Mouse (Mus musculus) bone marrow, adult 2 months (tissue): Measurements from ENCODE around the gene Zfp580. TPM values are rescaled to one million over a fixed set of nuclear protein-coding genes. Genes with fewer than 3 reads are reported as not detected.
"Not testable (repeated sequence)": the region's sequence is repeated elsewhere in the genome, so short reads cannot be mapped to it uniquely, and the experiment has no call there.

Experiments used
- H3K27ac ChIP-seq: fragments of 200-500 bp; 2 replicates; pipeline ENCODE4 v1.5.1; 2012; ENCODE audit warnings: low read depth, mild to moderate bottlenecking, control low read depth, inconsistent platforms, low read length; ENCODE audit not compliant: control insufficient read depth, poor library complexity, insufficient read depth
- H3K4me1 ChIP-seq: fragments of 200-500 bp; 2 replicates; pipeline ENCODE4 v1.6.1; 2011; ENCODE audit warnings: low read length; ENCODE audit not compliant: control insufficient read depth, insufficient read depth
- H3K4me3 ChIP-seq: fragments of 200-500 bp; replicated peaks from 2 replicates; pipeline ENCODE3; 2011; ENCODE audit warnings: mild to moderate bottlenecking, low read depth, low read length, control low read depth; ENCODE audit not compliant: control insufficient read depth
- CTCF ChIP-seq: fragments of 200-500 bp; IDR thresholded peaks from 2 replicates; pipeline ENCODE4 v1.5.1; 2011; ENCODE audit warnings: low read length, control low read depth; ENCODE audit not compliant: control insufficient read depth, insufficient read depth
- POLR2A ChIP-seq: fragments of 200-500 bp; IDR thresholded peaks from 2 replicates; pipeline ENCODE4 v1.6.1; 2011; ENCODE audit warnings: low read depth, mild to moderate bottlenecking, control low read depth, low read length, borderline replicate concordance; ENCODE audit not compliant: control insufficient read depth
- WGBS: fragments of 180-500 bp; shearing (Covaris S2); methylation state at CpG from one replicate; pipeline ENCODE4 v1.1.7; 2018; 5-methylcytosine and 5-hydroxymethylcytosine counted together
- polyA plus RNA-seq: library from polyadenylated mRNA; stranded (reverse); fragments of >200 nt; gene quantifications from 2 replicates; pipeline ENCODE4 v1.2.4, GENCODE M21; 2011; ENCODE audit warnings: low replicate concordance; ENCODE audit not compliant: missing spikeins, insufficient read depth, insufficient read length

Zfp580 gene
- polyA plus RNA-seq, 1 experiment = 4.6 TPM

- Histone ChIP-seq H3K4me3 (no peak overlapping the region), H3K27ac (no peak overlapping the region), H3K4me1 (no peaks in the 10 kb centered on the region; the same call in 1 of the 2 replicates)
- WGBS = 88% methylated on average over 6 of the region's 6 CpGs
- no peak for TF ChIP-seq POLR2A
- no peak for TF ChIP-seq CTCF
These were observed 13.5 kb downstream of the Zfp580 start for GRCm38 (mm10) chr7:5064886-5065285.

- no peak for TF ChIP-seq CTCF
- TF ChIP-seq POLR2A = no peak
- Histone ChIP-seq H3K4me1 (no peaks in the 10 kb centered on the region), H3K27ac (no peak overlapping the region), H3K4me3 (no peak overlapping the region)
- WGBS = 42% methylated on average over 1 of the region's 1 CpGs
These were observed 22.2 kb downstream of the Zfp580 start for GRCm38 (mm10) chr7:5073586-5073985.

- Histone ChIP-seq H3K4me3 (no peak overlapping the region), H3K27ac (no peak overlapping the region), H3K4me1 (no peaks in the 10 kb centered on the region)
- WGBS = 92% methylated on average over 5 of the region's 5 CpGs
- no peak for TF ChIP-seq POLR2A
- TF ChIP-seq CTCF = no peak
These were observed 23.6 kb downstream of the Zfp580 start for GRCm38 (mm10) chr7:5074984-5075383.

GRCm38 (mm10) chr7:5076931-5077330 is 25.6 kb downstream of the Zfp580 start:
- H3K27ac ChIP-seq = no peak overlapping the region
- H3K4me3 ChIP-seq = no peak overlapping the region
- WGBS = 58% methylated on average over 2 of the region's 2 CpGs
- no peak for TF ChIP-seq CTCF
- TF ChIP-seq POLR2A = no peak
- no peaks in the 10 kb centered on the region; the same call in 1 of the 2 replicates for H3K4me1 ChIP-seq

GRCm38 (mm10) chr7:5079365-5080009 is 28.1 kb downstream of the Zfp580 start:
- peak overlapping the region; percentile 98 for H3K27ac ChIP-seq
- H3K4me1 ChIP-seq = not testable (repeated sequence)
- WGBS = 43% methylated on average over 10 of the region's 13 CpGs
- peak overlapping the region; percentile 98 for H3K4me3 ChIP-seq

- peak within 1 kb of the TSS; percentile 98 for H3K4me3 ChIP-seq
- peak within 1 kb of the TSS; percentile 98 for H3K27ac ChIP-seq
- under 1% methylated on average over 81 of the region's 81 CpGs for WGBS
- TF ChIP-seq CTCF (no peak), POLR2A (peak; percentile 61; the same call in 1 of the 2 replicates)
- H3K4me1 ChIP-seq = peaks cover 2% of the 10 kb centered on the region; the same call in 1 of the 2 replicates
These were observed 28.8 kb downstream of the Zfp580 start, which contains the start of gene Epn1 for GRCm38 (mm10) chr7:5080010-5080751. Gene Epn1, plus strand, starts transcription at chr7:5080235.

- Histone ChIP-seq H3K4me1 (peaks cover 2% of the 10 kb centered on the region; the same call in 1 of the 2 replicates), H3K27ac (peak overlapping the region; percentile 98), H3K4me3 (peak overlapping the region; percentile 98)
- no peak for TF ChIP-seq CTCF
- TF ChIP-seq POLR2A = no peak
- WGBS = 12% methylated on average over 6 of the region's 6 CpGs
These were observed 29.5 kb downstream of the Zfp580 start for GRCm38 (mm10) chr7:5080815-5081214.

GRCm38 (mm10) chr7:5081241-5081640 is 29.9 kb downstream of the Zfp580 start:
- peak overlapping the region; percentile 12 for H3K4me3 ChIP-seq
- TF ChIP-seq CTCF = no peak
- TF ChIP-seq POLR2A = no peak
- H3K4me1 ChIP-seq = peaks cover 2% of the 10 kb centered on the region; the same call in 1 of the 2 replicates
- 45% methylated on average over 6 of the region's 6 CpGs for WGBS
- no peak overlapping the region for H3K27ac ChIP-seq

GRCm38 (mm10) chr7:5081939-5082338 is 30.6 kb downstream of the Zfp580 start:
- Histone ChIP-seq H3K27ac (no peak overlapping the region), H3K4me3 (no peak overlapping the region), H3K4me1 (peaks cover 2% of the 10 kb centered on the region; the same call in 1 of the 2 replicates)
- TF ChIP-seq POLR2A = no peak
- TF ChIP-seq CTCF = no peak
- WGBS = 90% methylated on average over 2 of the region's 2 CpGs
